In genomic region chr9:108832390-108833108, GRCm38 (mm10) we compare ENCODE assay signal across 8 mouse cellular contexts. TPM values are rescaled to one million over a fixed set of nuclear protein-coding genes. Genes with fewer than 3 reads are reported as not detected.
DNase-seq lines count a peak whose midpoint lies in the region; ATAC-seq and TF ChIP-seq lines count a peak whose summit lies in the region.

No protein-coding gene starts in this region.

- H3ac ChIP-seq in myocyte (ENCODE audit: control insufficient read depth, insufficient read length), result peak overlapping the region; percentile 23

- peaks cover 73% of the 10 kb centered on the region for H3K27me3 ChIP-seq in heart, embryonic 13.5 days (replicated peaks)
- H3K27me3 ChIP-seq in kidney, postnatal 0 days (ENCODE audit: insufficient read depth, low read length), result peaks cover 34% of the 10 kb centered on the region
- peaks cover 87% of the 10 kb centered on the region for H3K27me3 ChIP-seq in liver, embryonic 12.5 days (replicated peaks)
- H3K27me3 ChIP-seq in myocyte (ENCODE audit: control insufficient read depth, insufficient read depth, insufficient read length), result peaks cover 73% of the 10 kb centered on the region

- no peak overlapping the region for H3K27ac ChIP-seq in brown adipose tissue, adult 24 weeks (replicated peaks; ENCODE audit: low read depth, low read length)
- no peak overlapping the region for H3K27ac ChIP-seq in heart, embryonic 13.5 days (replicated peaks)
- H3K27ac ChIP-seq in kidney, postnatal 0 days, result no peak overlapping the region
- H3K27ac ChIP-seq in liver, embryonic 12.5 days, result no peak overlapping the region

- H3K4me2 ChIP-seq in heart, embryonic 13.5 days, result peak overlapping the region; percentile 81
- H3K4me2 ChIP-seq in kidney, postnatal 0 days (ENCODE audit: low read length), result peak overlapping the region; percentile 77
- H3K4me2 ChIP-seq in liver, embryonic 12.5 days, result peak overlapping the region; percentile 93
- H3K4me2 ChIP-seq in myocyte (ENCODE audit: low read depth), result peak overlapping the region; percentile 98

- peak overlapping the region; percentile 55 for H3K9ac ChIP-seq in heart, embryonic 13.5 days
- H3K9ac ChIP-seq in kidney, postnatal 0 days (ENCODE audit: low read depth, low read length), result no peak overlapping the region
- no peak overlapping the region for H3K9ac ChIP-seq in liver, embryonic 12.5 days

- H3K4me3 ChIP-seq in brown adipose tissue, adult 24 weeks (ENCODE audit: insufficient read depth, low read depth, low read length), result peak overlapping the region; percentile 47
- peak overlapping the region; percentile 54 for H3K4me3 ChIP-seq in heart, embryonic 13.5 days
- peak overlapping the region; percentile 41 for H3K4me3 ChIP-seq in kidney, postnatal 0 days (replicated peaks; ENCODE audit: low read depth, low read length)
- peak overlapping the region; percentile 59 for H3K4me3 ChIP-seq in liver, embryonic 12.5 days
- H3K4me3 ChIP-seq in myocyte, result peak overlapping the region; percentile 4

- no peak for TF ChIP-seq POLR2A in myocyte (IDR thresholded peaks at IDR 0.05; ENCODE audit: insufficient read length, low read depth)

- peak; percentile 97 for ATAC-seq in heart, embryonic 13.5 days (ENCODE audit: extremely low read depth, insufficient number of reproducible peaks, low FRiP score, low TSS enrichment)
- ATAC-seq in kidney, postnatal 0 days (replicated peaks; ENCODE audit: low FRiP score, low read depth), result peak; percentile 97
- peak; percentile 97 for ATAC-seq in liver, embryonic 12.5 days

- 5% methylated on average over 46 of the region's 46 CpGs for WGBS in heart, embryonic 13.5 days
- WGBS in kidney, postnatal 0 days, result 2% methylated on average over 42 of the region's 46 CpGs
- 7% methylated on average over 46 of the region's 46 CpGs for WGBS in liver, embryonic 12.5 days (ENCODE audit: insufficient replicate concordance)

- H3K36me3 ChIP-seq in heart, embryonic 13.5 days, result no peaks in the 10 kb centered on the region
- H3K36me3 ChIP-seq in kidney, postnatal 0 days (ENCODE audit: insufficient read depth, low read length), result no peaks in the 10 kb centered on the region
- no peaks in the 10 kb centered on the region for H3K36me3 ChIP-seq in liver, embryonic 12.5 days
- H3K36me3 ChIP-seq in myocyte (ENCODE audit: control insufficient read depth, insufficient read depth), result no peaks in the 10 kb centered on the region

- H3K4me1 ChIP-seq in brown adipose tissue, adult 24 weeks (ENCODE audit: control insufficient read depth, insufficient read depth, insufficient read length, low read length), result peaks cover 5% of the 10 kb centered on the region; the same call in 1 of the 2 replicates
- peaks cover 18% of the 10 kb centered on the region for H3K4me1 ChIP-seq in heart, embryonic 13.5 days
- peaks cover 5% of the 10 kb centered on the region; the same call in 1 of the 2 replicates for H3K4me1 ChIP-seq in kidney, postnatal 0 days (replicated peaks; ENCODE audit: insufficient read depth, low read length)
- H3K4me1 ChIP-seq in liver, embryonic 12.5 days, result peaks cover 21% of the 10 kb centered on the region

- no peaks in the 10 kb centered on the region for H3K79me2 ChIP-seq in myocyte (ENCODE audit: control insufficient read depth, insufficient read depth)

- H3K9me3 ChIP-seq in heart, embryonic 13.5 days, result no peaks in the 10 kb centered on the region
- no peaks in the 10 kb centered on the region for H3K9me3 ChIP-seq in kidney, postnatal 0 days (replicated peaks; ENCODE audit: low read length)
- H3K9me3 ChIP-seq in liver, embryonic 12.5 days (replicated peaks), result no peaks in the 10 kb centered on the region

- DNase-seq in B cell, adult 2 months, result peak; percentile 87 to 91
- DNase-seq in fat pad, adult 2 months (ENCODE audit: extremely low read depth, low read depth, low spot score), result peak; percentile 75
- peak; percentile 98 for DNase-seq in kidney, postnatal 0 days (ENCODE audit: low spot score)
- DNase-seq in spleen, postnatal 36 days (ENCODE audit: low spot score in 2 of 2), result peak; percentile 82 to 86

- TF ChIP-seq CTCF in kidney, postnatal 0 days (IDR thresholded peaks at IDR 0.05; ENCODE audit: low read depth), result no peak

TF ChIP-seq in myocyte, 11 proteins besides CTCF, POLR2A, EP300 and RAD21:
- TF ChIP-seq REST (IDR thresholded peaks at IDR 0.05; ENCODE audit: insufficient read depth, insufficient read length), result no peak
- TF ChIP-seq SRF (IDR thresholded peaks at IDR 0.05; ENCODE audit: control insufficient read depth, insufficient read length, low read depth), result no peak
- no peak for TF ChIP-seq CEBPB (IDR thresholded peaks at IDR 0.05; ENCODE audit: insufficient read depth, poor library complexity, severe bottlenecking)
- no peak for TF ChIP-seq MYOD1 (IDR thresholded peaks at IDR 0.05; ENCODE audit: control insufficient read depth in 1 of 3, insufficient read length in 2 of 3, low read depth in 2 of 3)
- no peak for TF ChIP-seq MYOG (IDR thresholded peaks at IDR 0.05; ENCODE audit: control insufficient read depth in 1 of 3, insufficient read depth in 1 of 3, insufficient read length in 2 of 3, low read depth in 2 of 3)
- TF ChIP-seq TCF3 (IDR thresholded peaks at IDR 0.05; ENCODE audit: insufficient read length, low read depth), result no peak
- no peak for TF ChIP-seq MAX (IDR thresholded peaks at IDR 0.05; ENCODE audit: low read depth)
- no peak for TF ChIP-seq TCF12 (IDR thresholded peaks at IDR 0.05; ENCODE audit: insufficient read depth, poor library complexity, severe bottlenecking)
- no peak for TF ChIP-seq POLR2AphosphoS2 (IDR thresholded peaks at IDR 0.05; ENCODE audit: insufficient read length, low read depth)

RNA-seq across cellular contexts. Expression of gene Celsr3, which starts 6.4 kb away (rescaled TPM):
- not detected in 2 replicates for polyA plus RNA-seq in brown adipose tissue, adult 24 weeks (2012; ENCODE audit: insufficient read depth, insufficient read length, missing spikeins)
- 0.09 and 0.10 TPM in 2 replicates for polyA plus RNA-seq in heart, embryonic 13.5 days (2015; fragmentation: Nextera tagmentation; extraction: Ambion mirVana)
- polyA plus RNA-seq in kidney, postnatal 0 days (2015; fragmentation: Nextera tagmentation; extraction: Ambion mirVana), result 0.06 and 0.11 TPM in 2 replicates
- polyA plus RNA-seq in liver, embryonic 12.5 days (2016; fragmentation: Nextera tagmentation; extraction: Ambion mirVana), result 0.13 and 0.15 TPM in 2 replicates
- 0.65 TPM for polyA plus RNA-seq in myocyte (2012; fragmentation: generic; extraction: Trizol)

RNA-seq across cellular contexts. Expression of gene Slc26a6, which starts 20.5 kb away (rescaled TPM):
- polyA plus RNA-seq in brown adipose tissue, adult 24 weeks (2012; ENCODE audit: insufficient read depth, insufficient read length, missing spikeins), result 4.4 and 7.5 TPM in 2 replicates
- 5.1 and 5.7 TPM in 2 replicates for polyA plus RNA-seq in heart, embryonic 13.5 days (2015; fragmentation: Nextera tagmentation; extraction: Ambion mirVana)
- polyA plus RNA-seq in kidney, postnatal 0 days (2015; fragmentation: Nextera tagmentation; extraction: Ambion mirVana), result 10.7 and 12.8 TPM in 2 replicates
- polyA plus RNA-seq in liver, embryonic 12.5 days (2016; fragmentation: Nextera tagmentation; extraction: Ambion mirVana), result 6.9 and 9.0 TPM in 2 replicates
- 18.8 TPM for polyA plus RNA-seq in myocyte (2012; fragmentation: generic; extraction: Trizol)

RNA-seq across cellular contexts. Expression of gene Nckipsd, which starts 24.4 kb away (rescaled TPM):
- 3.9 and 6.4 TPM in 2 replicates for polyA plus RNA-seq in brown adipose tissue, adult 24 weeks (2012; ENCODE audit: insufficient read depth, insufficient read length, missing spikeins)
- polyA plus RNA-seq in heart, embryonic 13.5 days (2015; fragmentation: Nextera tagmentation; extraction: Ambion mirVana), result 9.7 and 10.6 TPM in 2 replicates
- polyA plus RNA-seq in kidney, postnatal 0 days (2015; fragmentation: Nextera tagmentation; extraction: Ambion mirVana), result 11.3 and 13.6 TPM in 2 replicates
- polyA plus RNA-seq in liver, embryonic 12.5 days (2016; fragmentation: Nextera tagmentation; extraction: Ambion mirVana), result 5.6 and 9.1 TPM in 2 replicates
- polyA plus RNA-seq in myocyte (2012; fragmentation: generic; extraction: Trizol), result 5.9 TPM

RNA-seq across cellular contexts. Expression of gene Ip6k2, which starts 49.0 kb away (rescaled TPM):
- 14.0 and 16.2 TPM in 2 replicates for polyA plus RNA-seq in brown adipose tissue, adult 24 weeks (2012; ENCODE audit: insufficient read depth, insufficient read length, missing spikeins)
- 39.8 and 42.9 TPM in 2 replicates for polyA plus RNA-seq in heart, embryonic 13.5 days (2015; fragmentation: Nextera tagmentation; extraction: Ambion mirVana)
- polyA plus RNA-seq in kidney, postnatal 0 days (2015; fragmentation: Nextera tagmentation; extraction: Ambion mirVana), result 74.6 and 79.5 TPM in 2 replicates
- 15.7 and 20.3 TPM in 2 replicates for polyA plus RNA-seq in liver, embryonic 12.5 days (2016; fragmentation: Nextera tagmentation; extraction: Ambion mirVana)
- 45.5 TPM for polyA plus RNA-seq in myocyte (2012; fragmentation: generic; extraction: Trizol)

Comparison
In these comparisons a context has a peak if more than half of its experiments do, and no peak if none do; other contexts are left out.
1. H3K4me3 ChIP-seq: peak in every context shown above with its lines; median percentile 59 in liver, embryonic 12.5 days; 54 in heart, embryonic 13.5 days; 47 in brown adipose tissue, adult 24 weeks; 41 in kidney, postnatal 0 days; 4 in myocyte.